Mouse (Mus musculus): ENCODE data around the gene Ctsl. TPM values are rescaled to one million over a fixed set of nuclear protein-coding genes. Genes with fewer than 3 reads are reported as not detected.
A peak's percentile ranks its signal among the peaks of the same experiment; 100 is the strongest.

Ctsl gene
- total RNA-seq, 1 experiment: 326 TPM

DNA sequence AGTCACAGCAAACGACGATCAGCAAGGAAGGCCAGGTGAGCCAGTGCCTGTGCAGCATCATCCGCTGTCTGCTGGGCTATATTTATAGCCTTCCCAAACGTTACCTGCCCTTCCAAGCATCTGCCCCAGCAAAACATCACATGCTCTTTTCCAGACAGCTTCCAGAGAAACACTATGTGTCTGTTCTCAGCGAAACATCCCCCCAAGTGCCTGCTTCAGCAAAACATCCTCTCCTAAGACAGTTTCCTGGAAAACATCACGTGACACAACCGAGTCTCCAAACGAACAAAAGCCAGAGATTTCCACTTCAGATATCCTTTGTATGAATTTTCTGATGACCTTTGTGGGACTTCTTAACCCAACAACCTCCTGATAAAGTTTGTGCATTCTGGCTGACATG is 50.4 kb downstream of the Ctsl start:
- Histone ChIP-seq H3K9me3 (ENCODE audit: control insufficient read depth, insufficient read depth, low read depth, low read length) (no peaks in the 10 kb centered on the region), H3K27ac (ENCODE audit: insufficient read depth, low read depth, low read length, poor library complexity, severe bottlenecking) (no peak overlapping the region), H3K9ac (ENCODE audit: insufficient read depth, low read depth, low read length, poor library complexity, severe bottlenecking) (no peak overlapping the region), H3K4me3 (ENCODE audit: insufficient read depth in 1 of 2, low read depth in 1 of 2, low read length in 2 of 2, poor library complexity in 1 of 2, severe bottlenecking in 1 of 2) (no peak overlapping the region), H3K36me3 (ENCODE audit: control insufficient read depth, insufficient read depth, low read length, poor library complexity, severe bottlenecking) (no peaks in the 10 kb centered on the region), H3K4me1 (ENCODE audit: control insufficient read depth in 2 of 2, insufficient read depth in 2 of 2, low read length in 2 of 2, poor library complexity in 1 of 2) (0 out of 4 replicates have a peak, but pooled peaks cover 1 to 2% of the 10 kb centered on the region in 2 experiments)
- TF ChIP-seq CHD2 (IDR thresholded peaks at IDR 0.05; ENCODE audit: low read depth, low read length) (no peak), HCFC1 (IDR thresholded peaks at IDR 0.05; ENCODE audit: borderline replicate concordance, insufficient read depth, low read length) (no peak), ZNF384 (IDR thresholded peaks at IDR 0.05; ENCODE audit: low read depth, low read length) (no peak), ZC3H11A (IDR thresholded peaks at IDR 0.05; ENCODE audit: borderline replicate concordance, low read depth, low read length) (no peak), MAFK (IDR thresholded peaks at IDR 0.05; ENCODE audit: insufficient read depth, low read depth, low read length) (no peak)
- no peak for DNase-seq (ENCODE audit: low read depth, low spot score)
- in situ Hi-C loops (cut with MboI; ENCODE audit: low sequenced_read_pairs in 2 of 2, unreplicated experiment in 2 of 2): no loop called here

DNA sequence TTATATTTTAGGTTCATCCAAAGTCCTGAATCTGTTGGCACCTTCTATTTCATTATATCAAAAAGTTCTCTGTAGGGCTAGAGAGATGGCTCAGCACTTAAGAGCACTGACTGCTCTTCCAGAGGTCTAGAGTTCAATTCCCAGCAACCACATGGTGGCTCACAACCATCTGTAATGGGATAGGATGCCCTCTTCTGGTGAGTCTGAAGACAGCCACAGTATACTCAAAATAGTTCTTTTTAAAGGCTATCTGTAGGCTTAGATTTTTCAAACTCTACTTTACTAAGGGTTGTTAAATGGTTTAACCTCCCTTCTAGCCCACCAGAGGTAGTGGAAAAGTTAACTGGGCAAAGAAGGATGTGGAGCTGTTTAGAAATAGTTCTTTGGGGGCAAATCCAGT is 50.9 kb downstream of the Ctsl start:
- Histone ChIP-seq H3K9me3 (ENCODE audit: control insufficient read depth, insufficient read depth, low read depth, low read length) (no peaks in the 10 kb centered on the region), H3K4me1 (ENCODE audit: control insufficient read depth in 2 of 2, insufficient read depth in 2 of 2, low read length in 2 of 2, poor library complexity in 1 of 2) (0 out of 4 replicates have a peak, but pooled peaks cover 1 to 2% of the 10 kb centered on the region in 2 experiments), H3K27ac (ENCODE audit: insufficient read depth, low read depth, low read length, poor library complexity, severe bottlenecking) (no peak overlapping the region), H3K9ac (ENCODE audit: insufficient read depth, low read depth, low read length, poor library complexity, severe bottlenecking) (no peak overlapping the region), H3K4me3 (ENCODE audit: insufficient read depth in 1 of 2, low read depth in 1 of 2, low read length in 2 of 2, poor library complexity in 1 of 2, severe bottlenecking in 1 of 2) (no peak overlapping the region), H3K36me3 (ENCODE audit: control insufficient read depth, insufficient read depth, low read length, poor library complexity, severe bottlenecking) (no peaks in the 10 kb centered on the region)
- DNase-seq (ENCODE audit: low read depth, low spot score): no peak
- TF ChIP-seq HCFC1 (IDR thresholded peaks at IDR 0.05; ENCODE audit: borderline replicate concordance, insufficient read depth, low read length): no peak
- TF ChIP-seq ZNF384 (IDR thresholded peaks at IDR 0.05; ENCODE audit: low read depth, low read length): no peak
- TF ChIP-seq MAFK (IDR thresholded peaks at IDR 0.05; ENCODE audit: insufficient read depth, low read depth, low read length): no peak
- no peak for TF ChIP-seq ZC3H11A (IDR thresholded peaks at IDR 0.05; ENCODE audit: borderline replicate concordance, low read depth, low read length)
- no peak for TF ChIP-seq CHD2 (IDR thresholded peaks at IDR 0.05; ENCODE audit: low read depth, low read length)
- in situ Hi-C loops (cut with MboI; ENCODE audit: low sequenced_read_pairs in 2 of 2, unreplicated experiment in 2 of 2): loop anchor here (5.0 to 10.0 kb wide), 2 partner anchors 123 to 135 kb away; no protein-coding TSS in a partner anchor

DNA sequence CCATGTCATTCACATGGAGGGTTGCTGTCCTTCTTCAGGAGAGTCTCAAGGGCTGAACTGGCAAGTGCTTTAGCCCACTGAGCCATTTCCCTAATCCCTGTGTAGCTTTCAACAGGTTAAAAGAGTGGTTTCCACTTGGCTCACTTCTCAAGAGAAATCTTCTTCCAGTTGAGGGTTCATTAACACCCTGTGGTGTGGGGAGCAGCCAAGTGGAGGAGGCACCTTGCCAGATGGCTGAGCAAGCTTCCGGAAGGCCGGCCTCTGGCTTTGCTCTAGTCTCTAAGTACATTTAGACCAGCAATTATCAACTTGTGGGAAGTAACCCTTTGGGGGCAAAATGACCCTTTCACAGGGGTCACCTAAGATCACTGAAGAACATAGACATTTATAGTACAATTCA is 52.3 kb downstream of the Ctsl start:
- H3K9ac ChIP-seq (ENCODE audit: insufficient read depth, low read depth, low read length, poor library complexity, severe bottlenecking): no peak overlapping the region
- H3K27ac ChIP-seq (ENCODE audit: insufficient read depth, low read depth, low read length, poor library complexity, severe bottlenecking): no peak overlapping the region
- DNase-seq (ENCODE audit: low read depth, low spot score): no peak
- in situ Hi-C loops (cut with MboI; ENCODE audit: low sequenced_read_pairs in 2 of 2, unreplicated experiment in 2 of 2): loop anchor here (5.0 to 10.0 kb wide), 2 partner anchors 124 to 134 kb away; no protein-coding TSS in a partner anchor
- 0 out of 4 replicates have a peak, but pooled peaks cover 1 to 2% of the 10 kb centered on the region in 2 experiments for H3K4me1 ChIP-seq (ENCODE audit: control insufficient read depth in 2 of 2, insufficient read depth in 2 of 2, low read length in 2 of 2, poor library complexity in 1 of 2)
- H3K4me3 ChIP-seq (ENCODE audit: insufficient read depth in 1 of 2, low read depth in 1 of 2, low read length in 2 of 2, poor library complexity in 1 of 2, severe bottlenecking in 1 of 2): no peak overlapping the region
- no peak for TF ChIP-seq ZC3H11A (IDR thresholded peaks at IDR 0.05; ENCODE audit: borderline replicate concordance, low read depth, low read length)
- no peak for TF ChIP-seq MAFK (IDR thresholded peaks at IDR 0.05; ENCODE audit: insufficient read depth, low read depth, low read length)
- TF ChIP-seq ZNF384 (IDR thresholded peaks at IDR 0.05; ENCODE audit: low read depth, low read length): no peak
- no peak for TF ChIP-seq HCFC1 (IDR thresholded peaks at IDR 0.05; ENCODE audit: borderline replicate concordance, insufficient read depth, low read length)
- TF ChIP-seq CHD2 (IDR thresholded peaks at IDR 0.05; ENCODE audit: low read depth, low read length): no peak
- H3K36me3 ChIP-seq (ENCODE audit: control insufficient read depth, insufficient read depth, low read length, poor library complexity, severe bottlenecking): no peaks in the 10 kb centered on the region
- H3K9me3 ChIP-seq (ENCODE audit: control insufficient read depth, insufficient read depth, low read depth, low read length): no peaks in the 10 kb centered on the region

DNA sequence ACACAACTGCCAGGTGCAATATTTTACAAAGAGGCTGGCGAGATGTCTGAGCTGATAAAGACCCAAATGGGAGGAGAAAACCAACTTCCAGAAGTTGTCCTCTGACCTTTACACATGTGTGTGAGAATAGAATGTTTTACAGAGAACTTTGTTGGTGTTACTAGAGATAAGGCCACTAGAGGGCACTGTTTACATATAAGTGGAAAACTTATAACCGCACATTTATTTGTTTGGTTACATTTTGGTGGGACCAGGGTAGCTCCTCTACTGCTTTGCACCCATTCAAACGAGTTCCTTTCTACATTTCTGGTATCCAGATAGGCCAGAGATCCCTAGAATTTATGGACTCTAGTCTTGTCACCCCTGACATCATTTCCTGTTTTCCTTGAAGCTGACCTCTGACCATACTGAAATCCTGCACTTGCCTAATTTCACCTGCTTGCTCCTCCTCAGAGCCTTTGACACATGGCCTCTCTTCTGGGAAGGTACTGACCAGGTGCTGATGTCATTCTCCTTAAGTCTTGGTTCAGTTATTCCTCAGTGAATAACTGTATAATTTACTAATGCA is 55.1 kb downstream of the Ctsl start:
- Histone ChIP-seq H3K9ac (ENCODE audit: insufficient read depth, low read depth, low read length, poor library complexity, severe bottlenecking) (no peak overlapping the region), H3K4me3 (ENCODE audit: insufficient read depth in 1 of 2, low read depth in 1 of 2, low read length in 2 of 2, poor library complexity in 1 of 2, severe bottlenecking in 1 of 2) (no peak overlapping the region), H3K9me3 (ENCODE audit: control insufficient read depth, insufficient read depth, low read depth, low read length) (no peaks in the 10 kb centered on the region), H3K27ac (ENCODE audit: insufficient read depth, low read depth, low read length, poor library complexity, severe bottlenecking) (no peak overlapping the region), H3K4me1 (ENCODE audit: control insufficient read depth in 2 of 2, insufficient read depth in 2 of 2, low read length in 2 of 2, poor library complexity in 1 of 2) (no peaks in the 10 kb centered on the region; a peak in 1 of 4 replicates), H3K36me3 (ENCODE audit: control insufficient read depth, insufficient read depth, low read length, poor library complexity, severe bottlenecking) (no peaks in the 10 kb centered on the region)
- no peak for DNase-seq (ENCODE audit: low read depth, low spot score)
- TF ChIP-seq ZC3H11A (IDR thresholded peaks at IDR 0.05; ENCODE audit: borderline replicate concordance, low read depth, low read length): peak; percentile 42; the same call in 1 of the 2 replicates
- TF ChIP-seq MAFK (IDR thresholded peaks at IDR 0.05; ENCODE audit: insufficient read depth, low read depth, low read length): no peak
- no peak for TF ChIP-seq ZNF384 (IDR thresholded peaks at IDR 0.05; ENCODE audit: low read depth, low read length)
- in situ Hi-C loops (cut with MboI; ENCODE audit: low sequenced_read_pairs in 2 of 2, unreplicated experiment in 2 of 2): loop anchor here (5.0 to 10.0 kb wide), 2 partner anchors 127 to 131 kb away; no protein-coding TSS in a partner anchor

Measured in ES-E14 (cell line).